Mouse (Mus musculus): Measurements from ENCODE around the gene Zmiz1. TPM values are rescaled to one million over a fixed set of nuclear protein-coding genes. Genes with fewer than 3 reads are reported as not detected.

Zmiz1 gene
- polyA plus RNA-seq (2012; rRNA removed), result 39.1 and 45.9 TPM in 2 replicates

DNA sequence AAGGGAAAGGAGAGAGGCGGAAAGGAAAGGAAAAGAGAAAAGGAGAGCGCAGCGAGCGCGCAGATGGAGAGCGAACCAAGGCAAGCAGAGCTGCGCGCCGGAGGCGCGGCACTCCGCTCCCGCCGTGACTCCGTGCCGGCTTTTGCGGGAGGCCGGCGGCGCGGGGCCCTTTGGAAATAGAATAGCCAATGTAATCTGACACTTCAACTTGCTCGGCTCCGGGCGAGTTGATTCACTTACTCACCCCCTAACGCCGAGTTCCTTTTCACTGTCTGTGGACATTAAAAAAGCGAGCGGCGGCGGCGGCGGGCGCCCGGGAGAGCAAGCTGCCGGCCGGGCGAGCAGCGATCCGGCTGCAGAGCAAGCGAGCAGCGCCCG lies at the start of gene Zmiz1:
Gene Zmiz1 (plus strand): TSS at position 170 of the 378 bp plus-strand sequence.
- DNase-seq (ENCODE audit: extremely low spot score in 1 of 2, low spot score in 1 of 2), result peak; percentile 69 to 88

DNA sequence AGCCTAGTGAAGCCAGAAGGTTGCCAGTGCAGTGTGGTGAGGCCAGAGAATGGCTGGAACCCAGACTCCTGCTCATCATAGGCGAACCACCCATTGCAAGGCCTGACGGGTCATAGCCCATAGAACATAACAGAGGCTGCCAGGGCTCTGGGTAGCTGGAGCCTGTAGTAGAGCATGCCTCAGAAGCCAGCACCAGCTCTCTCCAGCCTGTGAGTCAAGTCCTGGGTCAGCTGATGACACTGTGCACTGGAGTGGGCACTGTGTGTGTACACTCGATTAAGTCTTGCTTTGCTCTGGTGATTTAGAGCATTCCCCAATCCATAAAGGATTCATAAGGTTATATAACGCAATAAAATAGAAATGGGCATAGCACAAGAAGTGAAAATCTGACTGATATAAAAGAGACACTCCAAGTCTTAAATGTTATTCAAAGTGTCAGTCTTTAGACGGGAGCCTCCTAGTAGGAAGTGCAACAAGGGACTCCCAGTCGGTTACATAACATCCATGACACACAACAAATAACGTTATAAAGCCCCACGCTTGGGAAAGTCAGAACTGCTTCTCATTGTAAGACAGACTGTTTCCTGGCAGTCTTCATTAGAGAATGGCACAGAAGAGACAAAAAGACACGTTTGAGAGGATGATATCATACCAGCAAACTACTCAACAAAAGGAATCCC lies 47.0 kb upstream of the Zmiz1 start:
- no peak for DNase-seq (ENCODE audit: extremely low spot score in 1 of 2, low spot score in 1 of 2)

DNA sequence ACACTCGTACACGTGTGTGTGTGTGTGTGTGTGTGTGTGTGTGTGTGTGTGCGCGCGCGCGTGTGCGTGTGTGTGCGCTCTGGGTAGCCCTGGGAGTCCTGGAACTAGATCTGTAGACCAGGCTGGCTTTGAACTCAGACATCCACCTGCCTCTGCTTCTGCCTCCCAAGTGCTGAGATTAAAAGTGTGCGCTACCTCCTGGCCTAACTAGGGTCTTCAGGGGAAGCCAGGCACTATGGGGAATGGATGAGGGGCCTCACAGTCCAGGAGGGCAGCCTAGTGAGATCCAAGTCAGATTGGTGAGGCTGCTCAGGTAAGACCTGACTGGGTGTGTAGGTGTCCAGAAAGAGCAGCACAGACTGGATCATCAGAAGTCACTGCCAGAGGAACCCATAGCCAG lies 46.2 kb upstream of the Zmiz1 start:
- no peak for DNase-seq (ENCODE audit: extremely low spot score in 1 of 2, low spot score in 1 of 2)

DNA sequence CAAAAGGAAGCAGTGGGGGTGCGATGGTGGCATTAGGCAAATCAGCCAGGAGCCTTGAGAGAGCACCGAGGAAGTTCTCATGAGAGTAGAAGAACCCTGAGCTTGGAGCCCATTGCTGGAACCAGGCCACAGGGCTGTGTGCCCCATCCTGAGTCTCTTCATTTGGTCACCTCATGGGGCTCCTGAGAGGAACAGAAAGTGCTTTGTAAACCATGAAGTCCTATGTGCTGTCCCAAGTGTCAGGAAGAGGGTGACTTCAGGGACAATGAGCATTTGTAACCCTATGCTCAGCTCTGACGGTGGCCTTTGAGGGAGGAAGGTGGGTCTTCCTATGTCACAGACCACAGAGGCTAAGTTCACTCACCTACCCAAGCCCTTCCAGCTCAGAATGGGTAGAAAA lies 45.5 kb upstream of the Zmiz1 start:
- no peak for DNase-seq (ENCODE audit: extremely low spot score in 1 of 2, low spot score in 1 of 2)

DNA sequence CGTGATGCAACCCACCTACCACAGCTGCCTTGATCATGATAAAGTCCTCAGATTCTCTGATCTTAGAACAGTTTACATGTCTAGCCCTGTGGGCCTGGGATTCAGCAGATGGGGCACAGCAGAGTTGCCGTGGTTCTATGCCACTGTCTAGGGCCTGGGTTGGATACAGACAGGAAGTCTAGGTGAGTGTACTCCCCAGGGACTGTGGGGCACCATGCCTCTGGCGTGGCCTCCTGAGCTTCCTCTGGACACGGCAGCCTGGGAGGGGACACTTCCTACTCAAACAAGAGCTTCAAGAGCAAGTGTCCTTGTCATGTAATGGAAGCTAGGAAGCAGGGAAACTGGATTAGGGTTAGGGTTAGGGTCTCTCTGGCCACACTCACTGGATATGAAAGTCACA lies 44.9 kb upstream of the Zmiz1 start:
- DNase-seq (ENCODE audit: extremely low spot score in 1 of 2, low spot score in 1 of 2), result no peak

DNA sequence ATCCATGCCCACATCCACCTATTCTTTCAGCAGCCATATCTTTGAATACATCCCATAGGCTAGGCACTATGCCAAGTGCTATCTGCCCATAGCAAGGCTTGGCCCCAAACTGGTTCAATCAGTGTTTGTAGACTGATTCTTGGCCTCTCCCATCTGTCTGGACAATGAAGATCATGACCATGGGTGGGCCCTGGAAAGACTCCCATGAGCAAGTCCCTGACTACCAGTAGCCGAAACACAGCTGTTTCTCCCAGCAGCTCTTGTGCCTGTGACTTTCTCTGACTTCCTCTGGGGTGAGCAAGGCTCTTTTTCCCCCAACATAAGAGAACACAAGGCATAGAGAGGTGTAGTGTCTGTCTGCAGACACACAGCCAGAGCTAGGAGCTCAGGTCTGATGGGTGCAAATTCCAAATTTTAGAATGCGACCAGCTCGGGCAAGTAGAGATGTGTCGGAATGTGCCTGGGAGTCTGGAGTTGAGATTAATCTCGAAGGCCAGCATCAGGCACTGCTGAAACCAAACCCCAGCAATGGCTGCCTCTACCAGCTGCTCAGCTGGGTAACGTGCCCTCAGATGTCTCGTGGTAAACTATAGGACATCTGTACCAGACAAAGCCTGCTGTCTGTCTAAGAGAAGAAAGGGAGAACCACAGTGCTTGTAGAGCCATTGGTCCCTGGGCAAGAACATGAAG lies 38.8 kb upstream of the Zmiz1 start:
- DNase-seq (ENCODE audit: extremely low spot score in 1 of 2, low spot score in 1 of 2), result no peak

DNA sequence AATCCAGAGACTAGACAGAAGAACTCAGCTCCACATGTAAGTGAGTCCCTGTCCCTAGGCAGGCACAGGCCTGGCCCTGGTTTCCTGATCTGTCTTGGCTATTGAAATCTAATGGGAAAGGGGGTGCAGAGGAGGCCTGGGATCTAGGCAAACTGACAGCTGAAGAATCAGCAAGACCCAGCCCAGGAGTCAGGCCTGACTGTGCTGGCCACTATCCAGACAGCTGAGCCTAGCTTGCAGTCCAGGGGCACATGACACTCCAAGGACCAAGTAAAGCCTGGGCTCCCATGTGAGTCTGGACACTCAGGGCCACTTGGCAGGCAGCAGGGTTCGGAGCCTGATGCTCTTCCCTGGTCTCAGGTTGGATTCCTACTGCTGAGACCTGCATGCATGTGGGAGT lies 38.0 kb upstream of the Zmiz1 start:
- DNase-seq (ENCODE audit: extremely low spot score in 1 of 2, low spot score in 1 of 2), result no peak

DNA sequence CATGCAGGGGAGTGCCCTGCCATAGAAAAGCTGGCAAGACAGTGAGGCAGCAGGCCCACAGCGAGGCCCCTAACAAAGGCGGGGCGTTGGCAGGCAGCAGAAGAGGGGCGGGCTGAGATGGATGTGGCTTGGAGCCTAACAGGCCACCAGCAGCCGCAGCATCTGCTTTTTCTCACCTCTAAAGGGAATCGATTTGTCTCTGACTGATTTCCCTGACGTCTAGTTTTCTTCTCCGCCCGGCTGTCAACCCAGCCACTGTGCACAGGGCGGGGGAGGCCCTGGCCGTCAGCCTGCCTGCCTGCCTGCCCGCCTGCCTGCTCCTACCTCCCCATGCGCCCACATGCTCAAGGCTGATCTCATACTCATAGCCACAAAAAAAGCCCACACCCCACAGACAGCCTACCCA lies 37.4 kb upstream of the Zmiz1 start:
- DNase-seq (ENCODE audit: extremely low spot score in 1 of 2, low spot score in 1 of 2), result peak; percentile 20 to 67

DNA sequence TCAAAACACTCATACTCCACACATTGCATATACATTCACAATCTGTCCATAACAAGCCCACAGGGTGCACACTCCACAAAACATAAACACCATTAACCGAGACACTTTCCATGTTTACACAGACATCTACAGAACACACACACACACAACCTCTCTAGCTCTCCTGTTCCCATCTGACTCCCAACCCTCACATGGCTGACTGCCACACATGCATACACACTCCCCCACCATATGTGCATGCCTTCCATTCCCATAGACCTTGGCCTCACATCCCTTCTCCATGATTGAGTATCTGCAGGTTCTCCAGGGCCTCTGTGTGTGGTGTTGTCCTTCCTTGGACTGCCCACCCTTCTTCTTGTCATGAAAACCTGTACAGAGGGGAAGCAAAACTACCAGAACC lies 36.0 kb upstream of the Zmiz1 start:
- no peak for DNase-seq (ENCODE audit: extremely low spot score in 1 of 2, low spot score in 1 of 2)

DNA sequence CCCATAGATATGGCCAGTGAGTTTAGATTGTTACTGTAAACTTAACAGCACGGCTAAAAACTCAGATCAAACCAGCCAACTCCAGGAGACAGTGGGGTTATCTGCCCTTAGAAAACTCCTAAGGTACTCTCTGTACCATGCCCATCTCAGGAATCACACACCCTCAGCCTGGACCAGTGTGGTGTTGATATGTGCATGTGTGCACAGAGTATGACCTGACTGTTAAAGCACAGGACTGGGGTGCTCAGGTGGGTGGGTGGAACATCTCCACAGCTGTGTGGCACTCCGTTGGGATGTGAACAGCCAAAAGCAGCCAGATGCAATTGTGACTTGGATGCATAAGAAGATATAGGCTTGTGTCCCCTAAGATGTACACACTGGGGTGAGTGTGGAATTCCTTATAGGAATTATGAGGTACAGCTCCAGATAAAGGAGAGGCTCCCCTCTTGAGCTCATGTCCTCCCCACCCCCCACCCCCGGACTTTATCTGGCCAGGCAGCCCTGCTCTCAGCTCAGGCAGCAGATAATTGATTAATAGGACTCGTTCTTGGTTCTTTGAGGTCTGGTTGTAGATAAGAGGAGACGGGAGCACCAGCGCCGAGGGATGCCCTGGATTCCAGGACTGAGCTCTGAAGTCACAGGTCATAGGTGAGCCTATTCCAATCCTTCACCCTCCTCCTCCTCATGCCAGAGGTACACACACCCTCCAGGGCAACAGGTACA lies 35.1 kb upstream of the Zmiz1 start:
- no peak for DNase-seq (ENCODE audit: extremely low spot score in 1 of 2, low spot score in 1 of 2)

DNA sequence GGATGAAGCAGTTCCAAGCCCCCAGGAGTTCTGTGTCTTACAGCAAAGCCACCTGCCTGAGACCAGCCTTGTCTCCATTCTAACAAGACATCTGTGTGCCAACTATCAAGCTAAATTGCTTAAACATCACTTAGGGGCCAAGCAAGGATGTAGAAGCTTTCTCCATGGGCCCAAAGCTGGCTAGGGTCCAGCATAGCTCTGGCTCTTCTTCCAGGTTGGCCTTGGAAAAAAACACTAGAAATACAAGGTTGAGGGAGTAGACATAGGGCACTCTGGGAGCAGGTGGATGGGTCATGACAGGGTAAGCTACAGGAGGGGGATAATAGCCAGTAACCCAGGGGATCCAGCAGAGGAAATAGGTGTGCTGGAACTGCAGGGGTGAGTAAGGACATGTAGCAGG lies 20.7 kb upstream of the Zmiz1 start:
- no peak for DNase-seq (ENCODE audit: extremely low spot score in 1 of 2, low spot score in 1 of 2)

DNA sequence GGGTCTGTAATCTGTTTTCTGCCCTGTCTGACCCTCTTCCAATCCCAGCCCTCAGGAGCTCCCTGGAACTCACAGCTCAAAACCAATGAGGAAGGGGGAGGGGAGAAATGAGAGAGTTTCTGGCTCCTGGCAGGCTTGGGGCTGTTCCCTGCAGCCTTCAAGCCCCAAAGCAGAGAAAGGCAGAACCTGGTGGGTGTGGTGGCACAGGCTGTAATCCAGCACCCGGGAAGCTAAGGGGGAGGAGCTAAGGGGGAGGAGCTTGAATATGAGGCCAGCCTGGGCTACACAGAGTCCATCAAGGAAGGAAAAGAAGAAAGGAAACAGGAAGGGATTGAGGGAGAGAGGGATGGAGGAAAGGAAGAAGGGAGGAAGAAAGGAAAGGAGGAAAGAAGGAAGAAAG lies 18.9 kb upstream of the Zmiz1 start:
- no peak for DNase-seq (ENCODE audit: extremely low spot score in 1 of 2, low spot score in 1 of 2)

DNA sequence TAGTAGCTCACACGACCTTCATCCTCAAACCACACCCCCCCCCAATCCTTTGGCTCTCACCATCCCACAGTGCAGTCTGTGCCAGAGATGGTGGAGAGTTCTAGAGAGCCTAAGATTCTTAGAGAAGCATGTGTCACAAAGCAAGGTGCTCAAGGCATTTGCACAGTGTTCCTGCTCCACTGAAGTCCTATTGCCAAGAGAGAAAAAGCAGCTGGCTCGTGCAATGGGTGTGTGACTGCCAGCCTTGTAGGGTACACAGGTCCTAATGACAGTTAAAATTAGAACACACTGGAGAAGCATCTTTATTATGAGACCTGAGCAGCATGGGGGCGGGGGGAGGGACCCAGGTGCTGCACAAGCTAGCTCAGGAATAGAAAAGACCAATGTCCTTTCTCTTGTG lies 18.2 kb upstream of the Zmiz1 start:
- DNase-seq (ENCODE audit: extremely low spot score in 1 of 2, low spot score in 1 of 2), result no peak

DNA sequence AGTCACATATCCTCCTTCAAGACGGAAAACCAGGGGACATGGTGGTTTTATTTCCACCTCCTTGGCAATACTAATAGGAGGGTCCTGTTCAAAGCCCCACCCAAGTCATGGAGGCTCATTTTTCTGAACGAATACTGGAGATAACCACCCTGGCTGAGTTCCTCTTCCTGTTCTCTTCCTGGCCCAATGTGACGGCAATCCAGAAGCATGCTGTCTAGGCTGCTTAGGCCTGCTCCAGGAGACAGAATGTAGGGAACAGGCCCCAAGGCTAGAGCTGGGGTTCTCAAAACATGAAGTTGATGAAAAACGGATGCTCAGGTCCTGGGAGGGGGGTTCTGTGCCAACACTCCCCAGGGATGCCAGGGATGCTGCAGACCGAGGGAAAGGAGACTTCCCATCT lies 17.5 kb upstream of the Zmiz1 start:
- DNase-seq (ENCODE audit: extremely low spot score in 1 of 2, low spot score in 1 of 2), result no peak

DNA sequence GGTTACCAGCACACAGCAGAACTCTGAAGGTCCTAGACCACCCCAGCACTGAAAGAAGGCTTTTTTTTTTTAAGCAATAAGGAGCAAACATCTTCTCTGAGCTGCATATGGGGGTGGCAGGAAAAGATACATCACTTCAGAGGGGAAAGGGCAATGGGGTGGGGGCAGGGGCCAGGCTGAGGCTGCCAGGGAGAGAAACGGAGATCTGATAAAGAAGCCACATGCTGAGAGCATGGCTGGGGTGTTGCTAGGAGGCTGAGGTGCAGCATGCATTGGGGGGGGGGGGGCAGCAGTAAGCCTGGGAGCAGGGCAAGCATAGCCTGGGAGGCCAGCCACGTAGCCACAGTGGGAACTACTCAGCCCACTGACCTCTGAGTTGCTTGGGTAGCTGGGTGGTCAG lies 16.3 kb upstream of the Zmiz1 start:
- DNase-seq (ENCODE audit: extremely low spot score in 1 of 2, low spot score in 1 of 2), result no peak

DNA sequence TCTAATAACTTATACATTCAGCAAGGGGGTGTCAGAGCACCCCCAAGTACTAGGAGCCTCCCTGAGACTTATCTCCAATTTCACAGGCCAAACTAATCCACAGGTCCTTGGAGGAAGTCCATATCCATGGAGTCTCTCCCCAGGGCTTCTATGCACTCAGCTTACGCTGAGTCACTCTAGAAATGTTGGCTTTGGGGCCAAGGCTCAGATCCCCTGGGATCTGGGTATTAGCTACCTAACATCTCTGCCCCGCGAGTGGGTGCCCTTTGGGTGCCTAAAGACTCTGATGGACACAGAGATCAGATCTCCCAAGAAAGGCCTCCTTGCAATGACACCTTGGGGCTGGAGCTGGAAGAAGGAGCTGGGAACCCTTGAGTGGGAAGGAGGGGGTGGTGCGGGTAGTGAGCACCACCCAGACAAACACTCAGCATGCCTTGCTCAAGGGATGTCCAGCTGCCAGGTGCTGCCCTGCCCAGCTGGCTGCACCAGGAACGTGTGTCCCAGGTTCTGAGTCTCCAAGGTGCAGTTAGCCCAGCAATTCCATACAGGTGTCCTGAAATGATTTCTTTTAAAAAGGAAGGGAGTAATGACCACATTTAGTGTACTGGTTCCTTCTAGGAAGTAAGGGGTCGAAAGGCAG lies 11.7 kb upstream of the Zmiz1 start:
- no peak for DNase-seq (ENCODE audit: extremely low spot score in 1 of 2, low spot score in 1 of 2)

DNA sequence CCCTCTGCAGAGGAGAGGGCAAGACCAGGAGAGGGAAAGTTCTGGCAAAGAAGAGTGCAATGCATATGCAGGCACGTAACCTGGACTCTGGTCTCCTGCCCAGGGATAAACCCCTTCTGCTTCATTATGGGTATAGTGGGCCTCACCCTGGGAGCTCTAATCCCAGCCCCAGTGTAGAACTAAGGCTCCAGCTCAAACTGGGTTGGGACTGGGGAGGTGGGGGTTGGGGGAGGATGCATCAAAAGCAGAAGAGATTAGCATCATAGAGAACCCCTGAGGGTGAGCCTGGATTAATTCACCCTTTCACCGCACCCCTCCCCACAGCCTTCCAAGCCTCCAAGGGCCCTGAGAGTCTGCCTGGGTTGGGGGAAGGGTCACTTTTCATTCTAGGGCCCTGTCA lies 10.5 kb upstream of the Zmiz1 start:
- DNase-seq (ENCODE audit: extremely low spot score in 1 of 2, low spot score in 1 of 2), result no peak

DNA sequence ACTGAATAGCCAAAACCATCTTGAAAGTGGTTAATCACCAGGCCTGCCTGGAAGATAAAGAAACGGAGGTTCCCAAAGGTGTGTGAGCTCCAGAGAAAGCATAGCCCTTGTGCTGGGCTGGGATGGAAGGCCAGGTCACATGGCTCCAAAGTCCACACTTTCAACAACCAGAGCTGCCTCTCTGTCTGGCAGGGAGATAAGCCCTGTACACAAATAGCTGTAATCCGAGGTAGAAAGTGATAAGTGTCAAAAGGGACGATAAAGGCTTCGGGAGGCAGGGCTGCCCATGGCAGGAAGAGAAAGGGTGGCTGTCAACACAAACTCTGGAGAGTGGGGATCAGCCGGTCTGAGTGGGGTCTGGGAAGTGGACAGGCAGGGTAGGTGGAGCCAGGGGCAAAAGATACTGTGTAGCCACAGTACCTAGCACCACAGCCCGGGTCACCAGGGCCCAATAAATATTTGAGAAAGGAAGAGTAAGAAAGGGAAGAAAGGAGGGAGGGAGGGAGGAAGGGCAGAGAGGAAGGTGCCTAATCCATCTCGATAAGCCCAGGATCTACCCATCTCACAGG lies 7.8 kb upstream of the Zmiz1 start:
- DNase-seq (ENCODE audit: extremely low spot score in 1 of 2, low spot score in 1 of 2), result no peak

DNA sequence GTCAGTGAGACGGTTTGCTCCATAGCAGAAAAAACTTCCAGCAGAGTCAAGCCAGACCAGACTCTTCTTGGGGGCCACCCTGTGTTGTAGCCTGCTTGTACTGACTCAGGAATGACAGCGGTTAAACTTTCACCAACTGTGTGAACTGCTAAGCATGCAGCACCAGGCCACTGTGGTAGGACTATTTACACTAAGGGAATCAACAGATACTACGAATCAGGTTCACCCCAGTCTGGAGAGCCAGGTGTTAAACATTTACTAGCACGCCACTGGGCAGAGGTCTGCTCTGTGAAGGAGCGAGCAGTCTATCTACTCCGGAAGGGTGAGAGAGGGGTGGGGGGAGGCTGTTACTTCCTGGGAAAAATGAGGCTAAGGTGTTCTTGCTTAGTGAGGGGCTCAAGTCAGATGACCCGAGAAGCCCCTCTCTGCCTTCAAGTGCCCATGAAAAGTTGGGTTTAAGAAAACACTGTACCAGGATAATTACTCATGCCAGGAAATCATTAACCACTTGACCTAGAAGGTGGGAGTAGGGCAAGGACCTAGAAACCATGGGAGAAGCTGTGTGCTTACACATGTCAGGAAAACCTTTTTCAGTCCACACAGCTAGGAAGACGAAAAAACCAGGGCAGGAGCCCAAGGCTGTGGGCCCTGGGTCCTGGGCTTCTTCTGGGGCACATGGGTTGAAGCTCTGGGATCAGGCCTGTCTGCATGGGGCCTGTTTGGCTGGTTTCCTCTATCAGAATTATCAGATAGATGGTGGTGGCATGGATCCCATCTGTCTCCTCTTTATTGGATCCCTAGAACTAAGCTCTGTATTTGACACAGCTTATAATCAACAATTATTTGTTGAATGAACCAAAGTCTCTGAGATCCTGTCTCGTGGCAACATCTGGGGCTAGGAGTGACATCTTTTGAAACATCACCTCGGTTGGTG lies 7.0 kb upstream of the Zmiz1 start:
- no peak for DNase-seq (ENCODE audit: extremely low spot score in 1 of 2, low spot score in 1 of 2)

DNA sequence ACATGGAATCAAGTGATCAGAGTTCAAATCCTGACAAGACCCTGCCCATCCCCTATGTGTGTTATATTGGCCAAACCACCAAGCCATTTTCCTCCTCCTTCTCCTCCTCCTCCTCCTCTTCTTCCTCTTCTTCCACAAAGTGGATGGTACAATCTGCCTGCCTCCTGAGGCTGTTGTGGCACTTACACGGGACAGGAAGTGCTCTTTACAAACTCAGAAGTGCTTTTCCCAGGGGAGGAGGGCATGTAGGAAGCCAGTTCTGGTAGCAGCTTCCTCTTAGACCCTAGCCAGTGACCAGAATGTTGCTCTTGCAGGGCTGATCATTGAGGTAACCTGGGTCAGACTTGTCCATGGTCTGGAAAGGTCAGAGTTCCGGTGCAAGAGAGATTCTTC lies 6.4 kb upstream of the Zmiz1 start:
- DNase-seq (ENCODE audit: extremely low spot score in 1 of 2, low spot score in 1 of 2), result no peak
